Mouse (Mus musculus): ENCODE measurements around the gene Oaz2.
"Not testable (repeated sequence)": the region's sequence is repeated elsewhere in the genome, so short reads cannot be mapped to it uniquely, and the experiment has no call there.

Gene Oaz2

DNA sequence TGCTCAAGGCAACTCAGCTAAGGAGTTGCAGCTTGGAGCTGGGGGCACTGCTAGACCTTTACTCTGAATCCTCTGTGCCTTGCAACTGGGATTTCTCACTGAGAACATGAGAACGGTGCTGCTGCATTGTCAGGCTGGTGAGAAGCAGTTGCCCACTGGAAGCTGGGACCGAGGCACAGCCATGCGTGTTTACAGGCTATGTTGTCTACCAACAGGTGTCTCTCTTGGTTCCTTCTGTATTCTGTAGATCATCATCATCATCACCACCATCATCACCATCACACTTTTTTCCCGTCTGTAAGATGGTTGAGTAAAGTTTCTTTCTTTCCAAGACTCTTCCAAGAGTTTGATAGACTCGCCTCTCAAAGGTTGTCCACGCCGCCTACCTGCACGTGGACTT lies at the start of gene Oaz2:
Gene Oaz2, plus strand, starts transcription at position 301 of the 400 bp plus-strand sequence.
- DNase-seq = no peak

DNA sequence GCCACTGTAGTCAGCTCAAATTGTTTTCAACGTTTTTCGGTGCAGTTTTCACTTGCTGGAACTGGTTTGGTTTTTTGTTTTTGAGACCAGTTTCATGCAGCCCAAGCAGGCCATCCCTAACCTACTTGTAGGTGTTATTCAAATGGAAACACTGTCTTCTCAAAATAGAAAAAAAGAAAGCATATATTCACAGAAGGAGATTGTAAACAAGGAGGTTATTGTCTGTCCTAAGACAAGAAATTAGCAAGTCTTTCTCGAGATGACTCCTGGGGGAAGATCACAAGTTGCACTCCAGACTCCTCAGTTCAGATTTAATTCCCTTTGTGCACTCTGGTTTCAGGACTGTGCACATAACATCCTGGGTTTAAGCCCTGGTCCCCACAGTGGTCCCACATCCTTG lies 48.5 kb upstream of the Oaz2 start:
- no peak for DNase-seq

DNA sequence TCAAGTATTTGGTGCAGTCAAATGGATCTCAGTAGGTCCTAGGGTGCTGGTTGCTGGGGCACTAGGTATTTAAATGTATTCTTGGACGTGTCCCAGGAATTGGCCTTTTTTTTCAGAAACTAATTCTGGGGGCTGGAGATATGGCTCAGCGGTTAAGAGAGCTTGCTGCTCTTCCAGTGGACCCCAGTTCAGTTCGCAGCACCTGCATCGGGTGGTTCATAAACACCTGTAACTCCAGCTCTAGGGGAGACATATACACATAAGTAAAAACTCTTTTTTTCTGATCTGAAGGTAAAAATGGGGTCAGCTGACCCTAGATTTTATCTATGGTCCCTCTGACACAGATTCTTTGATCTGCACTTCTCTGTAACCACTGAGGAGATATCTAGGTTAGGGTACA lies 46.6 kb upstream of the Oaz2 start:
- DNase-seq = no peak

DNA sequence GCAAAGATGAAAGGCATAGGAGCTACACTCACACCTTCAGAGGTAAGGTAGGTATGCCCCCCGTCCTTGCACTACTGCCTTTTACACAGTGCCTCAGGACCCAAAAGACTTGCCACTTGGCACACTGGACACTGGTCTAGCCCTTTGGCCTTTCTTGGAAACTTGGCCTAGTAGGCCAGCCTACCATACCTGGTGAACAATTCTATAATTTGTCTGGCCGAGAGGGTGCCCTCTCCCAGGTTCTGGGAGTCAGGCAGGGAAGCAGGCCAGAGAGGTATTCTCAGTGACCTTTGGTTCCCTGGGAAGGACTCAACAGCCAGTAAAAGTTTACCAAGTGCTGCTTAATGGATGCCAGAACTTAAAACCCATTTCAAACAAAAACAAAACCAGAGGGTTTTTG lies 46.1 kb upstream of the Oaz2 start:
- DNase-seq = no peak

DNA sequence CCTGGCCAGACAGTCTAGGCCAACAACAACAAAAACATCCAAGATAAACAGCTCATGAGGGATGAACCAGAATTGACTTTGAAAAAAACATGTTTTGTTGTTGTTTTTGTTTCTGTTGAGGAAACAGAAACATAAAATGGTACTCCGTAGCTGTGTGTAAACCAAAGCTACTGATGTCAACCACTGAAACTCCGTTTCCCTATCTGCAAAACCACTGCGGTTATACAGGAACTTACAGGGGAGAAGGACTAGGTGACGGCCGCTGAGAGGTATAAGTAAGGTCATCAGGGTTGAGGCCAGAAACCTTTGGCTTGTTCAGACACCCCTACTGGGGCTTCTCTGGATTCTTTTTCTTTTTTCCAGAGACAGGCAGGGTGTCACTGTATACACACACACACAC lies 45.0 kb upstream of the Oaz2 start:
- DNase-seq = no peak

DNA sequence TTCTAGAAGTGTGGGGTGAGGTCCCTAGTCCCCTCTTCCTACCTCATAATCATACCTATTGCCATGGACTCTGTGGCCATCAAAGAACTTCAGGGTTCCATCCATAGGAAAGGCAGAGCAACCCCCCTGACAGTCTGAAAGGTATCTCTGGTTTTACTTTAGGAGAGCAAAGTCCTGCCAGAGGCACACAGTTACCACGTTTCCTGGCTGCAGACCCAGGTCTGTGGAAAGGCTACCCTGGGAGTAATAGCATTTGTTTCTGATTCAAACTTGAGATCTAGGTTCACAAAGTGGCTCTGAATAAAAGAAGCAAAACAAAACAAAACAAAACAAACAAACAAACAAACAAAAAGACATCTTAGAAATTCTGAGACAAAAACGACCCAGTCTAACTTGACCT lies 43.5 kb upstream of the Oaz2 start:
- no peak for DNase-seq

DNA sequence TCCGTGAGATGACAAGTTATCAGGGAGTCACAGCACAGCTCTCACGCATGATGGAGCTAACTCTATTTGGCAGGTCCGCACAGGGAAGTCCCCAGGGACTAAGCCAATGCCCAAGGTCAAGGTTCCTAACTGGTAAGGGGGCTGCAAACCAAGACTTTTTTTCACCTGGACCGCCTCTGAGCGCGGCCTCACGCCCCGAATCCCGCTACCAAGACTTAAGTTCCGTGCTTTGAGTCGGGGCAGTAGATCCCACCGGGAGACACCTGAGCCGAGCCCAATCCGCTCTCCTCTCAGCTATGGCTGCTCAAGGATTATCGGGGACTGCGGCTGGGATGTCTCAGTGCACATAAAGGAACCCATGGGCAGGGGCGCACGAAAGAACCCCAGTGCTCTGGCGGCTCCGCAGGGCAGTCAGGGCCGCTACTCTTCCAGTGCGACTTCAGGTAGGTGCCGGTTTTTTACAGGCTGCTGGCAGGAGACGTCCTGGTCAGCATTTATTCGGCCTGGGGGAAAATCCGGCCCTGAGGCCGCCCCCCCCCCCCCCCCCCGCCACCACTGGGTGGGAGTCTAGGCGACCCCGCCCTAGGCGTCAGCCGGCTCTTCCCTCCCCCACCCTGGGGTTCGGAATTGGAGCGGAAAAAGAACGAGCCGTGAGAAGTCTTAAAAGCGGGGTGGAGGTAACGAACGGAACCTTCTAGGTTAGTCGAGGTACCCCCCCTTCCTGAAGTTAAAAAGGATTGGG lies 38.6 kb upstream of the Oaz2 start, which contains the start of gene Rbpms2:
Gene Rbpms2, plus strand, starts transcription at position 624 of the 742 bp plus-strand sequence.
- DNase-seq = no peak

DNA sequence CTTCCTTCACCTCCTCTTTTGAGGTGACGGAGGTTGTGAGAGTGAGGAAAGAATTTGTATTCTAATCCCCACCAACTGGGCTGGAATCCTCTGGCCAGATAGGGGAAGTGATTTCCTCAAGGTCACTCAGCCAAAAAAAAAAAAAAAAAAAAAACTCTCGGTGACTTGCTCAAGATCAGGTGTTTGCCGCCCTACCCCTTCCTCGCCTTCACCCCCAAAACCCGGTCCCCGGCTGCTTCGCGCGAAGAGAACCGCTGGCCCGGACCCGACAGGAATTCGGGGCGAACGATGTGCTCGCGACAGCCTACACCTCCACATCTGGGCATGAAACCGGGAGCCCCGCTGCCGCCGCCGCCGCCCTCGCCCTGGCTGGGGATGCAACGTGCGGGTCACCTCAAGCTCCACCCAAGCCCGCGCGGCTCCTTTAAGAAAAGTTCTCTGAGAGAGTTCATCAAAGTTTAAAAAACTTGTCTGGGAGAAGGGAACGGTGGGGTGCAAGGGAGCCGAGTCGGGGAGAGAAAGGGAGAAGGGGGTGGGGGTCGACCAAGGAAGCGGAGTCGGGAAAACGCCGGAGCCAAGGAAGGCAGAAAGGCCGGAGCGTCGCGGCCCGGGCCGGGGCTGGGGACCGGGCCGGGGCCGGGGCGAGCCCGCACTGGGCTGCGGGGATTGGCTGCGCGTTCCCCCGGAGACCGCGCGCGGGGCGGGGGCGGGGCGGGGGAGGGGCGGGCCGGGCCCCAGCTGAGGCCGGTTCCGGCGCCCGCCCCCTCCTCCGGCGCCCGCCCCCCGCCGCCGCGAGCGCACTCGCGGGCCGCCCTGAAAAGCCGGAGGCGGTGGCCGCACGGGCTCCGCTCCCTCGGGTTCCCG lies 37.8 kb upstream of the Oaz2 start:
- DNase-seq = no peak

DNA sequence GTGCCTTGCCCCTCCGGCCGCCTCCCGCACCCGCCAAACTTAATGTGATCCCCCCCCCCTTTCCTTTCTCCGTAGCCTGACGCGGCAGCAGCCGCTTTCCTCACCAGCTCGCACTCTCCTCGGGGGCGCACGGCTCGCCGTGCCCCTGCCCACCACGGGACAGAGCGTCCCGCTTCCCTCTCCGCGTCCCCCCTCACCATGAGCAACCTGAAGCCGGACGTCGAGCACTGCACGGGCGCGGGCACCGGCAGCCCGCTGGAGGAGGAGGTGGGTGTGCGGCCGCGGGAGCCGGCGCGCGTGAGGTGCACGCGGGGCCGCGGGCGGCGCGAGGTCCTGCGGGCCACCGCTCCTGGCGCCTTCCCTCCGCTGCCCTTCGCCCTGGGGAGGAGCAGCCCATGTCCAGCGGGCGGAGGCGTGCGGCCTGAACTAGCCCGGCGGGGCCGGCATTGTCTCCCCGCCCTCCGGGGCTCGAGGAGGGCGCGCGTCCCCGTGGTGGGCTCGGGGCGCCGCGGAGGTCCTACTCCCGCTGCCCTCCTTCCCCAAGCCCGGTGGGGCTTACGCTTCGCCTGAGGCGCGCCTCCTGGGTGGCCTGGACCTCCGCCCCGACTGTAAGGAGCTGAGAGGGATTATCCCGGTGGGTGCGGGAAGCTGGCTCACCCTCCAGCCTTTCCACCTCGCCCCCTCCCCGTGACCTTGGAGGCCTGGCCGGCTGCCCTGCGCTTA lies 37.0 kb upstream of the Oaz2 start:
- DNase-seq = no peak

DNA sequence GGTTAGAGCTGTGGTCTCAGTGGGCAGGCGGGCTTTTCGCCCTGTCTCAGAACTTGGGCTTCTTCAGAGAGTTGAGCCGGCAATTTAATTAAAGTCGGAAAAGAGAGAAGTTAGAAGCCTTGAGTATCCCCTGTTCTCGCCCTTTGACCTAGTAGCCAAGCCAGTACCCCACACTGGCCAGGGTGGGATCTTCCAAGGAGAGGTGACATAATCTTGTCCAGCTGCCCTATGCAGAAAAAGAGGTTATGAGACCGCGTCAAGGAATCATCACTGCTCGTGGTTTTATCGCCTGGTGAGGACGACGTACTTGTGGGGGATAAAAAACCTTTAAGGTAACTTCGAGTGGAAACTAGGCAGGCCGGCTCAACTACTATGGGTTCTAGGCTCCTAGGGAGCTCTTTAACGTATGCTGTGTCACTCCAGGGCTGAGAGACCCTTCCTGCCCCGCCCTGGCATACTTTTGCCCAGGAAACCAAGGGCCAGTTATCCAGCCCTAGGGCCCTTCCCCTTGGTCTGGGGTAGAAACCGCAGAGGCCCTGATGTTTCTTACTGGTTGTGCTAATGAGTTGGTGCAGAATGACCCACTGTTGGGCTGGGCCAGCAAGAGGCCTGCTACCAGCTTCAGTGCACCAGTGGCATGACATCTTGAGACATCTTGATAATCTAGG lies 36.3 kb upstream of the Oaz2 start:
- DNase-seq = no peak

DNA sequence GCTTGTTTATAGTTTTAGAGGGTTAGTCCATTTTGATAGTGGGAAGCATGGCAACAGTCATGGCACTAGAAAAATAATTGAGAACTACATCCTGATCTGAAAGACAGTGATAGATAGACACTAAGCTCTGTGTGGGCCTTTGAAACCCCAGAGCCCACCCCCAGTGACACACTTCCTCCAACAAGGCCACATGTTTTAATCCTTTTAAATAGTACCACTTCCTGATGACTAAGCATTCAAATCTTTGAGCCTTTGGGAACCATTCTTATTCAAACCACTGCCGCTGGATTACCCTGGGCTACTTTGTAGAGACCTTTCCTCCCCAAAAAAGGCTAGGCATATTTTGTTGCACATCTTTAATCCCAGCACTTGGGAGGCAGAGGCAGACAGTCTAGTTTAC lies 32.0 kb upstream of the Oaz2 start:
- no peak for DNase-seq

DNA sequence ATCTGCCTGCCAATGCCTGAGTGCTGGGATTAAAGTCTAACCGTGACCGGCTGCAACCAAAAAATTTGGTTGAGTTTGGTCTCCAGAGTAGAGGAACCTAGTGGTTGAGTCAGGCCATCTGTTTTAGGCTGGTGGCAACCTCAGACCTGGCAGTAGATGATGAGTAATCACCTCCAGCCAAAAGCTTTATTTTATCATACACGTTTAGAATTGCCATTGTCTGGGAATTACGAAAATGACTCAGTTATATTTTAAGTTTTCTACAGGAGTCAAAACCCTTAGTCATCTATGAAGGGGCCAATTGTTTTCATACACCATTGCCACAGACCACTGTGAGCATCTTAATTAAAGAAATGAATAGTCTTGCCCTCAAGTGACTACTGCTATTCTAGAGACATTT lies 30.9 kb upstream of the Oaz2 start:
- no peak for DNase-seq

DNA sequence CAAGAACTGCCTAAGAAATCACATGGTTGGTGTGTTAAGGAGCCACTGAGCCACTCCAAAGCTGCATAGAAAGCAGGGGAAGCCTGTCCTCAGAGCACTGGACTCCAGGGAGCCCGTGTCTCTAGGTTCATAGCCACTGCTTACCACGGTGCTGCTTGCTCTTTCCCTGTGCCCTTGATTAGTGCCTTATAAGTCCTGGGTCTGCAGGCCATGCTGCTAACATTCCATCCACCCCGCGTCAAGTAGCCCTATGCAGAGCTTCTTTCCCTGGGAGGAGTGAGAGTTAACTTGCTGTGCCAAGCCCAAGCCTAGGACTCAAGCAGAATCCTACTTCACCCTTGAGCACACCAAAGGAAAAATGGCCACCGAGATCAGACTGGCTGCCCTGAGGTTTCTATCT lies 28.7 kb upstream of the Oaz2 start:
- no peak for DNase-seq

DNA sequence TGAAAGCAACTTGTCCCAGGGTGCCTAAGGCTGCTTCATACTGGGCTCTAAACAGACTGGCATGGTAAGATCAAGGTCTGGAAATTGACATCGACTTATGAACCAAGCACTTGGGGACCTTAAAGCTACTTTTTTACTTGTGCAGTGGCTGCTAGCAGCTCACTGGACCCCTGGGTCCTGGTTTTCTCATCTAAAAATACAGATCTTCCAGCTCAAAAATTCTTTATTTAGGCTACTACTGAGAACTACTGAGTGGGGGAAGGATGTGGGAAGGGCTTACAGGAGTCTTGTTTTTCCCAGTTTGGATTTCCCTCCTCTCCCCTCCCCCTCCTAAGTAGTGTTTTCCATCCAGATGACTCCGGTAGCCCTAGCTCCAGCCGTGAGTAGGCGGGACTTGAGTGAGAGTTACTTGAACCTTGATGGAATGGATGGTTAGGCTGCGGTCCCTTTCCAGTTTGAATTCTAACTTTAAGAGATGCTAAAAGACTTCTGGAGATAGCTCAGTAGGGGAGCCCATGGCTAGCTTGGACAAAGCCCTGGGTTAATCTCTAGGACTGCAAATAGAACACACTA lies 26.9 kb upstream of the Oaz2 start:
- no peak for DNase-seq

DNA sequence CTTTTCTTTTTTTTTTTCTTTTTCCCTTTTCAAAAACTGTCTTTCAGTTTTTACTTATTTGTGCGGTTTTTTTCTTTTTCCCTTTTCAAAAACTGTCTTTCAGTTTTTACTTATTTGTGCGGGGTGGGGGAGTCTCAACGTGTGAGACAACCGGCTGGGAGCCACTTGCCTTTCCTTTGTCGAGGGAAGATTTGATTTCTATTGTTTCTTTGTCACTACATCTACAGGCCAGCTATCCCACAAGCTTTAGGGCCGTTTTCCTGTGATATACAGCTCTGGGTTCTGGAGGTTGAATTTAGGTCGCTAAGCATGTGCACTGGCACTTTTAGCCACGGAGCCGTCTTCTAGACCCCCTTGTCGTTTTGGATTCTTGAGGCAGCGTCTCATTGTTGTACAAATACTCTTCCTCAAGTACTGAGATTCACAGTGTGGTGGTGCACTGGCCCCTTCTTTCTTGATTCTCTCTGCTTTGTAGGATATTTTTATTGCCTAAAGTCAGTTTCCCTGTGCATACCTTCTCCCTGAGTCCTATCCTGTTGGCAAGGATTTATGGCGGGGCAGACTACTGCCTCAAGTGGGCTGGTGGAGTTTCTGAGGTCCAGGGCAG lies 26.3 kb upstream of the Oaz2 start:
- no peak for DNase-seq

DNA sequence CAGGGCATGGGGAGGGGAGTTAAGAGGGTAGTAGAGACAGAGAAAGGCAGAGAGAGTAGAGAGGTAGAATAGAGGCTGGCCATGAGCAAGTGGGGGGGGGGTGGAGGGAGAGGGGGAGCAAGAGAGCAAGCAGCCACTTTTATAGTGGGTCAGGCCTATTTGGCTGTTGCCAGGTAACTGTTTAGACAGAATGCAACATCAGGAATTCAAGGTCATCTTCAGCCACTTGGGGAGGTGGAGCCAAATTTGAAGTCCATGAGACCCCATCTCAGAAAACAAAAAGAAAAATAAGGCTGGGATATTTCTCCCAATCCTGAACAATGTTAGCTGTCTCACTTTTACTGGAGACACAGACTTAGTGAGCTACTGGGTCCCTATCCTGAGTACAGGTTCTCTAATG lies 25.3 kb upstream of the Oaz2 start:
- no peak for DNase-seq

DNA sequence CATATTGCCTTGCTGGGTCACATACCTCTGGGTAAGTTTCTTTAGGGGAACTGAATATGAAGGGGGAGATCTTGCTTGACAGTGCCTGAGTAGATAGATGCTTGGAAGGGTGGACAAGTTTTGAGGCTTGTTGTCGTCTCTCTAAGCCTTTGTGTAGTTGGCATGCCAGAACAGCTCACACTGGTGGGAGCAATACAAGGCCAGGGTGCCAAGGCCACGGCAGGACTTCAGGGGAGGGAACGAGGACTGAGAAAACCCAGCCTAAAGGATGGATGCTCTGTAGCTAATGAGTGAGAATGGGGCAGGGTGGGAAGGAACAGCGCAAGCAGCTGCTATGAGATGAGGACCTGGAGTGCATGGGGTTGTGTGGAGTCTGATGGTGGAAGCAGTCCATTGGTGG lies 22.8 kb upstream of the Oaz2 start:
- DNase-seq = no peak

DNA sequence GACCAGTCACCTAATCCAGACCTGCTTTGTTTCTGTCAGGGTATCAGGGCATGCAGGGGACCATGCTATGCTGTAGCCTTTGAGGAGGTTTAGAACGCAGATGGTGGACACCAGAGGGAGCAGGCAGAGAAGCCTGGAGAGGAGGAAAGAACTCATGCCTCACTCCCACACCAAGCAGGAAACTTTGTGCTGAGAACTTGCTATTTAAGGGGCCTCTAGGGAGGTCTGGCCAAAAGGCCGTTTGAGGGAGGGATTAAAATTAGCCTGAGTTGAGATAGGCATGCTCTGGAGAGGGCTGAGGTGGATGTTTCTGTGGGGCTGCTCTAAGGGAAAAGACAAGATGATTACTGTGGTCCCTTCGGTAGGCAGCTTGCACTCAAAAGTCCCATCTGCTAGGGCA lies 21.8 kb upstream of the Oaz2 start:
- DNase-seq = no peak

DNA sequence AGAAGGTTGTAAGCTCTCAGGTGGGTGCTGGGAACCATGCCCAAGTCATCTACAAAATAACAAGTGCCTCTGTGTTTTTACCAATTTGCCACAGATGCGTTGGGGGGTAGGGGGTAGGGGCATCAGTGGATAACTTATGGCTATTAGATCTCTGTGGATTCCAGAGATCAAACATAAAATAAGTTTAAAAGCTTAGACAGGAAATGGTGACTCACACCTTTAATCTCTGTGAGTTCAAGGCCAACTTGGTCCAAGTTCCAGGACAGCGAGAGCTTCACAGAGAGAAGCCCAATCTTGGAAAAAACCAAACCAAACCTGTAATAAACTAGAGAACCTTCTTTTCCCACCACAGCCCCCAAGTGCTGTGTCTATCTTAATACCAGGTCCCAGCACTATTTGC lies 21.0 kb upstream of the Oaz2 start:
- no peak for DNase-seq

DNA sequence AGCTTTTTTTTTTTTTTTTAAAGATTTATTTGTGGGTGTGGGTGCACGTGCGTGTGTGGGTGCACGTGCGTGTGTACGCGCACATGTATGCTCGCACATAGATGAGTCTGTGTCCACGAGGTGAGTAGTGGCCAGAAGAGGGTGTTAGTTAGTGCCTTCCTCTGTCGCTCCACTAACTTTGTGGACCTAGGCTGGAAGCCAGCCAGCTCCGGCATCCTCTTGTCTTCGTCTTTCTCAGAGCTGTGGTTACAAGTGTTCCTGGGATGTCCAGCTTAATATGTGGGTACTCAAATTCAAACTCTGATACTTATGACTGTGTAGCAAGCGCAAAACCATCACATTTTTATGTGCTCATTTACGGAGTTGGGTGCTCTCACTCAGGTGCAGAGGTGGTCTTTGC lies 19.1 kb upstream of the Oaz2 start:
- no peak for DNase-seq

DNA sequence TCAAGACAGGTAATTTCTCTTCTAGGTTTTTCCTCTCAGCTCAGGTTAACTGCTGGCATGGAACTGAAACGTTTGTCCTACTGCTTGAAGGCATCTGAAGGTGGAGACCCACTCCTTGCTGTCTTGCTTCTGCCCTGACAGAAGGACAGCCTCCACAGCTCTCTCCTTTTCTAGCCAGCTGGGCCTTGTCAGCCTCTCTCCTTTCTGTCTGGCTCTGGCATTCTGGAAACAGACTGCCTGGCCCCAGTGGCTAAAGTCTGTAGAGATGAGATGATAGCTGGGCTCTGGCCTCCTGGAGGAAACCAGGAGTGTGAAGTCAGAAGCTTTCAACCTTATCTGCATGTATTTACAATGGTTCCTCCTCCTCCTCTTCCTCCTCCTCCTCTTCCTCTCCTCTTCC lies 17.8 kb upstream of the Oaz2 start:
- DNase-seq = no peak

DNA sequence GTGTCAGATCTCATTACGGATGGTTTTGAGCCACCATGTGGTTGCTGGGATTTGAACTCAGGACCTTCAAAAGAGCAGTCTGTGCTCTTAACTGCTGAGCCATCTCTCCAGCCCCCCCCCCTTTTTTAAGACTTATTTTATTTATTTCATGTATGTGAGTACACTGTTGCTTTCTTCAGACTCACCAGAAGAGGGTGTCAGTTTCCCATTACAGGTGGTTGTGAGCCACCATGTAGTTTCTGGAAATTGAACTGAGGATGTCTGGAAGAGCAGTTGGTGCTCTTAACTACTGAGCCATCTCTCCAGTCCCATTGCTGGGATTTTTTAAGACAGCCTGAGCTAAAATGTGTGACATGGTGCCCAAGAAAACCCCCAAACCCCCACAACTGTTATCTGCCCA lies 15.8 kb upstream of the Oaz2 start:
- not testable (repeated sequence) for DNase-seq
